Mouse (Mus musculus): ENCODE measurements around the gene Gkap1. TPM values are rescaled to one million over a fixed set of nuclear protein-coding genes. Genes with fewer than 3 reads are reported as not detected.

Gkap1 gene
- total RNA-seq, 1 experiment = 17.5 TPM

- in situ Hi-C loops (cut with MboI; ENCODE audit: low sequenced_read_pairs in 2 of 2, unreplicated experiment in 2 of 2) = loop anchor here in 1 of 2 experiments (25.0 kb wide), 1 partner anchor 239 kb away; no protein-coding TSS in a partner anchor
- peak overlapping the region; percentile 37 to 78; a peak in 3 of 4 replicates for H3K4me3 ChIP-seq (ENCODE audit: insufficient read depth in 1 of 2, low read depth in 1 of 2, low read length in 2 of 2, poor library complexity in 1 of 2, severe bottlenecking in 1 of 2)
- H3K27ac ChIP-seq (ENCODE audit: insufficient read depth, low read depth, low read length, poor library complexity, severe bottlenecking) = no peak overlapping the region
- no peaks in the 10 kb centered on the region for H3K36me3 ChIP-seq (ENCODE audit: control insufficient read depth, insufficient read depth, low read length, poor library complexity, severe bottlenecking)
- DNase-seq (ENCODE audit: low read depth, low spot score) = no peak
- peaks cover 0 to 17% of the 10 kb centered on the region in 2 experiments; a peak in 3 of 4 replicates for H3K4me1 ChIP-seq (ENCODE audit: control insufficient read depth in 2 of 2, insufficient read depth in 2 of 2, low read length in 2 of 2, poor library complexity in 1 of 2)
- TF ChIP-seq ZNF384 (IDR thresholded peaks at IDR 0.05; ENCODE audit: low read depth, low read length) (no peak), ZC3H11A (IDR thresholded peaks at IDR 0.05; ENCODE audit: borderline replicate concordance, low read depth, low read length) (no peak), MAFK (IDR thresholded peaks at IDR 0.05; ENCODE audit: insufficient read depth, low read depth, low read length) (no peak), CHD2 (IDR thresholded peaks at IDR 0.05; ENCODE audit: low read depth, low read length) (no peak), HCFC1 (IDR thresholded peaks at IDR 0.05; ENCODE audit: borderline replicate concordance, insufficient read depth, low read length) (0 out of 2 replicates have a peak, but pooled peaks have one; percentile 41)
- H3K9me3 ChIP-seq (ENCODE audit: control insufficient read depth, insufficient read depth, low read depth, low read length) = no peaks in the 10 kb centered on the region
- H3K9ac ChIP-seq (ENCODE audit: insufficient read depth, low read depth, low read length, poor library complexity, severe bottlenecking) = no peak overlapping the region
Measured at GRCm38 (mm10) chr13:58298756-58299155, 23.3 kb upstream of the Gkap1 start.

GRCm38 (mm10) chr13:58295582-58295981 lies 20.1 kb upstream of the Gkap1 start:
- in situ Hi-C loops (cut with MboI; ENCODE audit: low sequenced_read_pairs in 2 of 2, unreplicated experiment in 2 of 2) = loop anchor here in 1 of 2 experiments (25.0 kb wide), 1 partner anchor 242 kb away; no protein-coding TSS in a partner anchor
- Histone ChIP-seq H3K9ac (ENCODE audit: insufficient read depth, low read depth, low read length, poor library complexity, severe bottlenecking) (no peak overlapping the region), H3K36me3 (ENCODE audit: control insufficient read depth, insufficient read depth, low read length, poor library complexity, severe bottlenecking) (no peaks in the 10 kb centered on the region), H3K27ac (ENCODE audit: insufficient read depth, low read depth, low read length, poor library complexity, severe bottlenecking) (no peak overlapping the region), H3K9me3 (ENCODE audit: control insufficient read depth, insufficient read depth, low read depth, low read length) (no peaks in the 10 kb centered on the region), H3K4me3 (ENCODE audit: insufficient read depth in 1 of 2, low read depth in 1 of 2, low read length in 2 of 2, poor library complexity in 1 of 2, severe bottlenecking in 1 of 2) (no peak overlapping the region), H3K4me1 (ENCODE audit: control insufficient read depth in 2 of 2, insufficient read depth in 2 of 2, low read length in 2 of 2, poor library complexity in 1 of 2) (peaks cover 0 to 18% of the 10 kb centered on the region in 2 experiments; a peak in 3 of 4 replicates)
- no peak for TF ChIP-seq ZC3H11A (IDR thresholded peaks at IDR 0.05; ENCODE audit: borderline replicate concordance, low read depth, low read length)
- TF ChIP-seq CHD2 (IDR thresholded peaks at IDR 0.05; ENCODE audit: low read depth, low read length) = no peak
- TF ChIP-seq MAFK (IDR thresholded peaks at IDR 0.05; ENCODE audit: insufficient read depth, low read depth, low read length) = no peak
- TF ChIP-seq HCFC1 (IDR thresholded peaks at IDR 0.05; ENCODE audit: borderline replicate concordance, insufficient read depth, low read length) = no peak
- no peak for TF ChIP-seq ZNF384 (IDR thresholded peaks at IDR 0.05; ENCODE audit: low read depth, low read length)
- no peak for DNase-seq (ENCODE audit: low read depth, low spot score)

GRCm38 (mm10) chr13:58292811-58293210 lies 17.3 kb upstream of the Gkap1 start:
- Histone ChIP-seq H3K4me3 (ENCODE audit: insufficient read depth in 1 of 2, low read depth in 1 of 2, low read length in 2 of 2, poor library complexity in 1 of 2, severe bottlenecking in 1 of 2) (no peak overlapping the region), H3K9ac (ENCODE audit: insufficient read depth, low read depth, low read length, poor library complexity, severe bottlenecking) (no peak overlapping the region), H3K4me1 (ENCODE audit: control insufficient read depth in 2 of 2, insufficient read depth in 2 of 2, low read length in 2 of 2, poor library complexity in 1 of 2) (peaks cover 0 to 7% of the 10 kb centered on the region in 2 experiments; a peak in 2 of 4 replicates), H3K36me3 (ENCODE audit: control insufficient read depth, insufficient read depth, low read length, poor library complexity, severe bottlenecking) (no peaks in the 10 kb centered on the region), H3K27ac (ENCODE audit: insufficient read depth, low read depth, low read length, poor library complexity, severe bottlenecking) (no peak overlapping the region), H3K9me3 (ENCODE audit: control insufficient read depth, insufficient read depth, low read depth, low read length) (no peaks in the 10 kb centered on the region)
- in situ Hi-C loops (cut with MboI; ENCODE audit: low sequenced_read_pairs in 2 of 2, unreplicated experiment in 2 of 2) = loop anchor here in 1 of 2 experiments (25.0 kb wide), 1 partner anchor 244 kb away; no protein-coding TSS in a partner anchor
- TF ChIP-seq MAFK (IDR thresholded peaks at IDR 0.05; ENCODE audit: insufficient read depth, low read depth, low read length) (no peak), ZC3H11A (IDR thresholded peaks at IDR 0.05; ENCODE audit: borderline replicate concordance, low read depth, low read length) (no peak), CHD2 (IDR thresholded peaks at IDR 0.05; ENCODE audit: low read depth, low read length) (no peak), ZNF384 (IDR thresholded peaks at IDR 0.05; ENCODE audit: low read depth, low read length) (no peak), HCFC1 (IDR thresholded peaks at IDR 0.05; ENCODE audit: borderline replicate concordance, insufficient read depth, low read length) (no peak)
- no peak for DNase-seq (ENCODE audit: low read depth, low spot score)

GRCm38 (mm10) chr13:58289308-58289707 lies 13.8 kb upstream of the Gkap1 start:
- H3K27ac ChIP-seq (ENCODE audit: insufficient read depth, low read depth, low read length, poor library complexity, severe bottlenecking) = no peak overlapping the region
- H3K9me3 ChIP-seq (ENCODE audit: control insufficient read depth, insufficient read depth, low read depth, low read length) = no peaks in the 10 kb centered on the region
- H3K4me1 ChIP-seq (ENCODE audit: control insufficient read depth in 2 of 2, insufficient read depth in 2 of 2, low read length in 2 of 2, poor library complexity in 1 of 2) = peaks cover 0 to 4% of the 10 kb centered on the region in 2 experiments; a peak in 1 of 4 replicates
- in situ Hi-C loops (cut with MboI; ENCODE audit: low sequenced_read_pairs in 2 of 2, unreplicated experiment in 2 of 2) = loop anchor here (10.0 to 25.0 kb wide), 3 partner anchors 95 to 255 kb away; partner anchors contain the start of gene 2210016F16Rik (in 1 of the 2)
- no peaks in the 10 kb centered on the region for H3K36me3 ChIP-seq (ENCODE audit: control insufficient read depth, insufficient read depth, low read length, poor library complexity, severe bottlenecking)
- no peak overlapping the region for H3K9ac ChIP-seq (ENCODE audit: insufficient read depth, low read depth, low read length, poor library complexity, severe bottlenecking)
- TF ChIP-seq ZC3H11A (IDR thresholded peaks at IDR 0.05; ENCODE audit: borderline replicate concordance, low read depth, low read length) (no peak), CHD2 (IDR thresholded peaks at IDR 0.05; ENCODE audit: low read depth, low read length) (no peak), MAFK (IDR thresholded peaks at IDR 0.05; ENCODE audit: insufficient read depth, low read depth, low read length) (no peak), HCFC1 (IDR thresholded peaks at IDR 0.05; ENCODE audit: borderline replicate concordance, insufficient read depth, low read length) (no peak), ZNF384 (IDR thresholded peaks at IDR 0.05; ENCODE audit: low read depth, low read length) (no peak)
- DNase-seq (ENCODE audit: low read depth, low spot score) = no peak
- no peak overlapping the region for H3K4me3 ChIP-seq (ENCODE audit: insufficient read depth in 1 of 2, low read depth in 1 of 2, low read length in 2 of 2, poor library complexity in 1 of 2, severe bottlenecking in 1 of 2)
